Mouse (Mus musculus) liver, postnatal 0 days (tissue): Measurements from ENCODE around the gene H2-Q2. TPM values are rescaled to one million over a fixed set of nuclear protein-coding genes. Genes with fewer than 3 reads are reported as not detected.
"Not testable (repeated sequence)": the region's sequence is repeated elsewhere in the genome, so short reads cannot be mapped to it uniquely, and the experiment has no call there.

Experiments used
- ATAC-seq: fragments of 200-750 bp; cut with Nextera tagmentation; 2 replicates; pipeline ENCODE4 v1.8.0; 2017; ENCODE audit warnings: mild to moderate bottlenecking, moderate library complexity
- DNase-seq: peaks from one replicate; pipeline ENCODE4 v3.0.0-alpha.2; 2016
- H3K27ac ChIP-seq: fragments of 300-500 bp; sonication (generic); 2 replicates; pipeline ENCODE4 v1.5.1; 2014; ENCODE audit warnings: antibody characterized with exemption, moderate library complexity, mild to moderate bottlenecking, low read depth
- H3K27me3 ChIP-seq: fragments of 300-500 bp; sonication (generic); 2 replicates; pipeline ENCODE4 v1.6.1; 2014; ENCODE audit warnings: low read length, control low read depth, mixed read lengths; ENCODE audit not compliant: insufficient read depth
- H3K36me3 ChIP-seq: fragments of 300-500 bp; sonication (generic); replicated peaks from 2 replicates; pipeline ENCODE4 v1.6.1; 2014; ENCODE audit warnings: mild to moderate bottlenecking, control low read depth, low read length, moderate library complexity, mixed read lengths; ENCODE audit not compliant: insufficient read depth
- H3K4me1 ChIP-seq: fragments of 300-500 bp; sonication (generic); 2 replicates; pipeline ENCODE4 v1.6.1; 2014; ENCODE audit warnings: antibody characterized with exemption, mild to moderate bottlenecking, control low read depth; ENCODE audit not compliant: insufficient read depth
- H3K4me2 ChIP-seq: fragments of 300-500 bp; sonication (generic); 2 replicates; pipeline ENCODE4 v1.6.1; 2014; ENCODE audit warnings: low read depth, mild to moderate bottlenecking, low read length, moderate library complexity, mixed read lengths
- H3K4me3 ChIP-seq: fragments of 300-500 bp; sonication (generic); 2 replicates; pipeline ENCODE4 v1.5.1; 2014; ENCODE audit warnings: low read depth, low read length
- H3K9ac ChIP-seq: fragments of 300-500 bp; sonication (generic); replicated peaks from 2 replicates; pipeline ENCODE4 v1.6.1; 2014; ENCODE audit warnings: mild to moderate bottlenecking, moderate library complexity
- H3K9me3 ChIP-seq: fragments of 300-500 bp; sonication (generic); 2 replicates; pipeline ENCODE4 v1.6.1; 2016; ENCODE audit warnings: mild to moderate bottlenecking, control low read depth, low read length, mixed read lengths
- CTCF ChIP-seq: sonication (generic); IDR thresholded peaks from 2 replicates; pipeline ENCODE4 v1.5.1; 2016; ENCODE audit warnings: antibody characterized with exemption, low read depth
- EP300 ChIP-seq: IDR thresholded peaks from 2 replicates; pipeline ENCODE4 v1.6.1; 2016; ENCODE audit warnings: antibody characterized with exemption, low read depth, mild to moderate bottlenecking
- WGBS: fragments of 180-500 bp; shearing (Covaris S2); extraction: QIAGEN DNeasy Blood & Tissue Kit; methylation state at CpG from one replicate; pipeline ENCODE4 v1.1.7; 2014; ENCODE audit not compliant: insufficient replicate concordance; 5-methylcytosine and 5-hydroxymethylcytosine counted together
- polyA plus RNA-seq: library from polyadenylated mRNA; unstranded; fragments of >200 nt; fragmentation: Nextera tagmentation; extraction: Ambion mirVana; gene quantifications from 2 replicates; pipeline ENCODE4 v1.2.1, GENCODE M21; 2015

H2-Q2 gene
- polyA plus RNA-seq, 1 experiment from 2014 or later = 5.3 TPM

- DNase-seq (peak; percentile 30), ATAC-seq (no peak)
- H3K27ac ChIP-seq = no peak overlapping the region
- TF ChIP-seq CTCF (no peak), EP300 (no peak)
- H3K4me3 ChIP-seq = peak overlapping the region; percentile 46
- no peaks in the 10 kb centered on the region for H3K36me3 ChIP-seq
- H3K9ac ChIP-seq = peak overlapping the region; percentile 26; the same call in 1 of the 2 replicates
- peak overlapping the region; percentile 75 for H3K4me2 ChIP-seq
- WGBS = 19% methylated on average over 21 of the region's 21 CpGs
- peaks cover 3% of the 10 kb centered on the region; the same call in 1 of the 2 replicates for H3K4me1 ChIP-seq
- peaks cover 12% of the 10 kb centered on the region; the same call in 1 of the 2 replicates for H3K27me3 ChIP-seq
- peaks cover 3% of the 10 kb centered on the region; the same call in 1 of the 2 replicates for H3K9me3 ChIP-seq
Observed at GRCm38 (mm10) chr17:35359470-35359862, 17.4 kb downstream of the H2-Q2 start.

DNA sequence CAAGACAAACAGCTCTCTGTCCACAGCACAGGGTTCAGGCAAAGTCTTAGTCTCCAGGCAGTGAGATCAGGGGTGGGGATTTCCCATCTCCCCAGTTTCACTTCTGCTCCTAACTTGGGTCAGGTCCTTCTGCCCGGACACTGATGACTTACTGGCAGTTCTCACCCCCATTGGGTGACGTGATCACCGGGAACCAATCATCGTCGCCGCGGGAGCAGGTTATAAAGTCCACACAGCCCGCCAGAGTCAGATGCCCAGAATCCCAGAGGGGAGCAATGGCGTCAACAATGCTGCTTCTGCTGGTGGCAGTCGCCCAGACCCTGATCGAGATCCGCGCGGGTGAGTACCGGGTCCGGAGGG lies 37.3 kb downstream of the H2-Q2 start, which contains the start of gene H2-Q4:
Gene H2-Q4, plus strand, starts transcription at position 249 of the 360 bp plus-strand sequence.
- H3K4me1 ChIP-seq = 0 out of 2 replicates have a peak, but pooled peaks cover 3% of the 10 kb centered on the region
- H3K27me3 ChIP-seq = no peaks in the 10 kb centered on the region
- under 1% methylated on average over 16 of the region's 16 CpGs for WGBS
- H3K4me3 ChIP-seq = peak within 1 kb of the TSS; percentile 62
- ATAC-seq = peak; percentile 96
- H3K9ac ChIP-seq = peak within 1 kb of the TSS; percentile 63
- no peaks in the 10 kb centered on the region for H3K9me3 ChIP-seq
- no peaks in the 10 kb centered on the region for H3K36me3 ChIP-seq
- DNase-seq = peak; percentile 90
- H3K27ac ChIP-seq = peak within 1 kb of the TSS; percentile 68
- TF ChIP-seq EP300 = no peak
- no peak for TF ChIP-seq CTCF
- peak within 1 kb of the TSS; percentile 73 for H3K4me2 ChIP-seq

DNA sequence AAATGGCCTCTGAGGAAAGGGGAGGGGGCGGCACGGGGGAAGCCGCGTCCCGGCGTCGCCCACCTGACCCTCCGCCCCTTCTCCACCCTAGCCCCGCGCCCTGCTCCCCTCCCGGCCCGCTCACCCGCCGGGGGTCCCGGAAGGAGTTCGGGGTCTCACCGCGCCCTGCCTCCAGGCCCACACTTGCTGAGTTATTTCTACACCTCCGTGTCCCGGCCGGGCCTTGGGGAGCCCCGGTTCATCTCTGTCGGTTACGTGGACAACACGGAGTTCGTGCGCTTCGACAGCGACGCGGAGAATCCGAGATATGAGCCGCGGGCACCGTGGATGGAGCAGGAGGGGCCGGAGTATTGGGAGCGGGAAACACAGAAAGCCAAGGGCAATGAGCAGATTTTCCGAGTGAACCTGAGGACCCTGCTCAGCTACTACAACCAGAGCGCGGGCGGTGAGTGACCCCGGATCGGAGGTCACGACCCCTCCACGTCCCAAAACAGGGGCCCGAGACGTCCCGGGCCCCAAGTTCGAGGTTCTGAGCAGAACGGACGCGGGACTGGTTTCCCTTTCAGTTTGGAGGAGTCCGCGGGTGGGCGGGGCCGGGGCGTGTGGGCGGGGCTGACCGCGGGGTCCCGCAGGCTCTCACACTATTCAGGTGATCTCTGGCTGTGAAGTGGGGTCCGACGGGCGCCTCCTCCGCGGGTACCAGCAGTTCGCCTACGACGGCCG lies 37.8 kb downstream of the H2-Q2 start:
- peak overlapping the region; percentile 63 for H3K9ac ChIP-seq
- TF ChIP-seq CTCF = no peak
- TF ChIP-seq EP300 = no peak
- H3K27me3 ChIP-seq = no peaks in the 10 kb centered on the region
- DNase-seq = peak; percentile 75
- WGBS = 2% methylated on average over 60 of the region's 70 CpGs
- no peaks in the 10 kb centered on the region for H3K9me3 ChIP-seq
- H3K4me1 ChIP-seq = 0 out of 2 replicates have a peak, but pooled peaks cover 3% of the 10 kb centered on the region
- peak overlapping the region; percentile 73 for H3K4me2 ChIP-seq
- no peaks in the 10 kb centered on the region for H3K36me3 ChIP-seq
- H3K4me3 ChIP-seq = peak overlapping the region; percentile 62
- peak; percentile 62 for ATAC-seq
- peak overlapping the region; percentile 68 for H3K27ac ChIP-seq

- H3K27ac ChIP-seq, H3K27me3 ChIP-seq, ATAC-seq, H3K4me1 ChIP-seq, H3K36me3 ChIP-seq, H3K4me2 ChIP-seq, H3K9me3 ChIP-seq, H3K4me3 ChIP-seq, H3K9ac ChIP-seq: not testable (repeated sequence)
- TF ChIP-seq CTCF = peak; percentile 66
- 13% methylated on average over 7 of the region's 7 CpGs for WGBS
- DNase-seq = peak; percentile 59
Observed at GRCm38 (mm10) chr17:35389796-35390195, 47.8 kb downstream of the H2-Q2 start.

- H3K9me3 ChIP-seq, H3K9ac ChIP-seq, H3K4me2 ChIP-seq, H3K27me3 ChIP-seq, ATAC-seq, H3K27ac ChIP-seq, H3K4me1 ChIP-seq, H3K4me3 ChIP-seq, H3K36me3 ChIP-seq, DNase-seq: not testable (repeated sequence)
- 51% methylated on average over 2 of the region's 2 CpGs for WGBS
Observed at GRCm38 (mm10) chr17:35392671-35393070, 50.6 kb downstream of the H2-Q2 start.

GRCm38 (mm10) chr17:35393864-35394800 lies 52.1 kb downstream of the H2-Q2 start:
- H3K9me3 ChIP-seq, H3K27me3 ChIP-seq, H3K4me1 ChIP-seq, H3K27ac ChIP-seq, H3K36me3 ChIP-seq, H3K9ac ChIP-seq, DNase-seq: not testable (repeated sequence)
- WGBS = 4% methylated on average over 46 of the region's 75 CpGs
- H3K4me2 ChIP-seq = peak overlapping the region; percentile 53
- H3K4me3 ChIP-seq = peak overlapping the region; percentile 24; the same call in 1 of the 2 replicates
- peak; percentile 97 for ATAC-seq

Other genes with a start within 250 kb of the H2-Q2 start
- gene Ly6g5c, start 234.0 kb upstream of the H2-Q2 start, polyA plus RNA-seq = not detected in 2 replicates
- gene Ly6g5b, start 226.8 kb upstream of the H2-Q2 start, polyA plus RNA-seq = 0.32 and 0.67 TPM in 2 replicates
- 8.1 and 9.6 TPM in 2 replicates for gene Gpank1, start 220.8 kb upstream of the H2-Q2 start, polyA plus RNA-seq
- 120 and 131 TPM in 2 replicates for gene Csnk2b, start 220.2 kb upstream of the H2-Q2 start, polyA plus RNA-seq
- gene D17H6S53E, start 215.9 kb upstream of the H2-Q2 start, polyA plus RNA-seq = 4.4 and 4.8 TPM in 2 replicates
- gene Apom, start 210.2 kb upstream of the H2-Q2 start, polyA plus RNA-seq = 1,209 and 1,216 TPM in 2 replicates
- gene Bag6, start 207.1 kb upstream of the H2-Q2 start, polyA plus RNA-seq = 16.5 and 19.7 TPM in 2 replicates
- 28.0 and 32.9 TPM in 2 replicates for gene Prrc2a, start 177.3 kb upstream of the H2-Q2 start, polyA plus RNA-seq
- gene Aif1, start 166.2 kb upstream of the H2-Q2 start, polyA plus RNA-seq = 34.1 and 39.1 TPM in 2 replicates
- 41.2 and 44.2 TPM in 2 replicates for gene Lst1, start 153.8 kb upstream of the H2-Q2 start, polyA plus RNA-seq
- 5.3 and 6.0 TPM in 2 replicates for gene Ltb, start 147.8 kb upstream of the H2-Q2 start, polyA plus RNA-seq
- gene Tnf, start 140.2 kb upstream of the H2-Q2 start, polyA plus RNA-seq = 0.59 and 0.75 TPM in 2 replicates
- not detected in 2 replicates for gene Lta, start 136.9 kb upstream of the H2-Q2 start, polyA plus RNA-seq
- gene Gm16181, start 121.4 kb upstream of the H2-Q2 start, polyA plus RNA-seq = 0.22 TPM in 2 replicates
- 0.98 and 1.3 TPM in 2 replicates for gene Atp6v1g2, start 108.6 kb upstream of the H2-Q2 start, polyA plus RNA-seq
- 4.1 and 4.4 TPM in 2 replicates for gene Nfkbil1, start 106.5 kb upstream of the H2-Q2 start, polyA plus RNA-seq
- gene Ddx39b, start 100.5 kb upstream of the H2-Q2 start, polyA plus RNA-seq = 79.6 and 87.2 TPM in 2 replicates
- gene H2-D1, start 79.5 kb upstream of the H2-Q2 start, polyA plus RNA-seq = 256 and 291 TPM in 2 replicates
- 0.07 and 0.17 TPM in 2 replicates for gene H2-Q1, start 21.8 kb upstream of the H2-Q2 start, polyA plus RNA-seq
- 4.1 and 5.6 TPM in 2 replicates for gene H2-Q4, start 37.4 kb downstream of the H2-Q2 start, polyA plus RNA-seq
- gene H2-Q6, start 82.6 kb downstream of the H2-Q2 start, polyA plus RNA-seq = 3.7 TPM in 2 replicates
- gene H2-Q7, start 96.9 kb downstream of the H2-Q2 start, polyA plus RNA-seq = 7.5 and 7.9 TPM in 2 replicates
- gene H2-Q10, start 127.8 kb downstream of the H2-Q2 start, polyA plus RNA-seq = 621 and 683 TPM in 2 replicates
- gene Pou5f1, start 163.8 kb downstream of the H2-Q2 start, polyA plus RNA-seq = not detected in 2 replicates
- gene Tcf19, start 174.6 kb downstream of the H2-Q2 start, polyA plus RNA-seq = 19.6 and 20.6 TPM in 2 replicates
- gene Cchcr1, start 174.9 kb downstream of the H2-Q2 start, polyA plus RNA-seq = 3.0 and 3.5 TPM in 2 replicates
- gene Psors1c2, start 191.0 kb downstream of the H2-Q2 start, polyA plus RNA-seq = 0.13 TPM in 1 of 2 replicates, not detected in the other
- gene Cdsn, start 209.9 kb downstream of the H2-Q2 start, polyA plus RNA-seq = not detected in 2 replicates
- gene 2300002M23Rik, start 225.2 kb downstream of the H2-Q2 start, polyA plus RNA-seq = not detected in 2 replicates